Mouse (Mus musculus) embryonic facial prominence, embryonic 10.5 days (tissue): ENCODE results near the gene Gpcpd1. TPM values are rescaled to one million over a fixed set of nuclear protein-coding genes. Genes with fewer than 3 reads are reported as not detected.

Source experiments
- DNase-seq: peaks from one replicate; pipeline ENCODE4 v3.0.0-alpha.2; 2017; ENCODE audit warnings: low spot score
- H3K27ac ChIP-seq: fragments of 300-500 bp; sonication (generic); replicated peaks from 2 replicates; pipeline ENCODE4 v1.5.1; 2016; ENCODE audit warnings: mild to moderate bottlenecking
- H3K27me3 ChIP-seq: fragments of 300-500 bp; sonication (generic); replicated peaks from 2 replicates; pipeline ENCODE4 v1.6.1; 2016; ENCODE audit warnings: low read depth, mild to moderate bottlenecking; ENCODE audit not compliant: poor library complexity, severe bottlenecking
- H3K36me3 ChIP-seq: fragments of 300-500 bp; sonication (generic); replicated peaks from 2 replicates; pipeline ENCODE4 v1.6.1; 2016; ENCODE audit warnings: mild to moderate bottlenecking, moderate library complexity
- H3K4me1 ChIP-seq: fragments of 300-500 bp; sonication (generic); 2 replicates; pipeline ENCODE4 v1.6.1; 2016
- H3K4me3 ChIP-seq: fragments of 300-500 bp; sonication (generic); 2 replicates; pipeline ENCODE4 v1.5.1; 2016; ENCODE audit warnings: mild to moderate bottlenecking, moderate library complexity
- H3K9me3 ChIP-seq: fragments of 300-500 bp; sonication (generic); 2 replicates; pipeline ENCODE4 v1.6.1; 2016; ENCODE audit warnings: mild to moderate bottlenecking
- WGBS: fragments of 180-500 bp; shearing (Covaris S2); methylation state at CpG from one replicate; pipeline ENCODE4 v1.1.7; 2016; 5-methylcytosine and 5-hydroxymethylcytosine counted together
- polyA plus RNA-seq: library from polyadenylated mRNA; unstranded; fragments of >200 nt; fragmentation: Nextera tagmentation; extraction: Ambion mirVana; gene quantifications from 2 replicates; pipeline ENCODE4 v1.2.1, GENCODE M21; 2016

Gene Gpcpd1
- polyA plus RNA-seq, 1 experiment from 2014 or later, result 33.3 TPM

GRCm38 (mm10) chr2:132578711-132579110, 8.8 kb downstream of the Gpcpd1 start:
- no peak for DNase-seq
- H3K27me3 ChIP-seq, result no peaks in the 10 kb centered on the region
- peaks cover 24% of the 10 kb centered on the region for H3K4me1 ChIP-seq
- no peak overlapping the region for H3K27ac ChIP-seq
- H3K36me3 ChIP-seq, result 0 out of 2 replicates have a peak, but pooled peaks cover 4% of the 10 kb centered on the region
- peaks cover 4% of the 10 kb centered on the region; the same call in 1 of the 2 replicates for H3K9me3 ChIP-seq
- H3K4me3 ChIP-seq, result no peak overlapping the region
- WGBS, result 97% methylated on average over 3 of the region's 3 CpGs

DNA sequence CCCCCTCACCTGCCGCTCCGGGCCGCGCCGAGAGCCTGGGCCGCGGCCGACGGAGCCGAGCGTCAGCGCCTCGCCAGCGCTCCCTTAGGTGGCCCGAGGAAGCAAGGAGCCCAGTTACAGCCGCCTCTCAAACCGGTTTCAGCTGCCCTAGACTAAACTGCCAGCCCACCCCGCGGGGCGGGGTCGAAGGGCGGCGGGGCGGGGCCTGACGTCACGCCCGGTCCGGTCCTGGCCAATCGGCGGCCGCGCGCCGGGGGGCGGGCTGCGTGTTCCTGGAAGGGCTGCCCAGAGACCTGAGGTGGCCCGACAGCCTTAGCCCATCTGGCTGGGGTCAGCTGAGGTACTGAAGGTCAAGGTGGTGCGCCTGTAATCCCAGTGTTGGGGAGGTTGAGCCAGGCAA, 9.5 kb downstream of the Gpcpd1 start:
- peak; percentile 97 for DNase-seq
- 1% methylated on average over 38 of the region's 38 CpGs for WGBS

GRCm38 (mm10) chr2:132577431-132577981, 10.0 kb downstream of the Gpcpd1 start:
- H3K27me3 ChIP-seq, result no peaks in the 10 kb centered on the region
- H3K36me3 ChIP-seq, result 0 out of 2 replicates have a peak, but pooled peaks cover 4% of the 10 kb centered on the region
- peak; percentile 75 for DNase-seq
- H3K9me3 ChIP-seq, result peaks cover 4% of the 10 kb centered on the region; the same call in 1 of the 2 replicates
- peak overlapping the region; percentile 99 for H3K27ac ChIP-seq
- WGBS, result under 1% methylated on average over 41 of the region's 41 CpGs
- peaks cover 19% of the 10 kb centered on the region for H3K4me1 ChIP-seq
- H3K4me3 ChIP-seq, result peak overlapping the region; percentile 90

More for the DNA sequence above, 9.5 kb downstream of the Gpcpd1 start:
- Histone ChIP-seq H3K4me3 (peak overlapping the region; percentile 90), H3K27ac (peak overlapping the region; percentile 99), H3K9me3 (peaks cover 4% of the 10 kb centered on the region; the same call in 1 of the 2 replicates), H3K36me3 (0 out of 2 replicates have a peak, but pooled peaks cover 4% of the 10 kb centered on the region), H3K4me1 (peaks cover 22% of the 10 kb centered on the region), H3K27me3 (no peaks in the 10 kb centered on the region)

DNA sequence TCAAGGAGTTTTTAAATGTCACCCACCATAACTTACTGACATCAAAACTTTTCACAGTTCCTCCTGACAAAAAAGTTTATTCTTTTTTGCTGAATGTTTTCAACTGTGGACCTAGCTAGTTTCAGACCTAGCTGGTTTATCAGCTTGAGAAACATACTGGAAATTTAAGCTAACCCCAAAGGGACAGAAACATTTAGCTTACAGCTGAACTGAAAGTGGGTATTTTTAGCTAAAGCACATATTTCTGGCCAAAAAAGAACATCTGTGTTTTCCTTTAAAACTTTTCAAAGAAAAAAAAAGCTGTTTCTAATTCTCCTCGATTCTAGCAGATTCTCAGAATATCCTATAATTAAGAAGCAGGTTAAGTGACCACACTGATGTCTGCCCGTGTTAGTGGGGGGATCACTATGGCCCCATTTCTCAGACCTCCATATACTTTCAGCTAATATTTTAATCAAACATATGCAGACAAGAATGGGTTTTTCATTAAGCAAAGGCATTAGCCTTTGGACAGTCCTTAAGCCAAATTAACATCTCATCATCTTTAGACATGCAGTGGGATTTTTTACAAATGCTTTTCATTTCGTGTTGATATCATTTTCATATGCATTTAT, 10.9 kb downstream of the Gpcpd1 start:
- Histone ChIP-seq H3K9me3 (peaks cover 4% of the 10 kb centered on the region; the same call in 1 of the 2 replicates), H3K27me3 (no peaks in the 10 kb centered on the region), H3K4me1 (peaks cover 19% of the 10 kb centered on the region), H3K27ac (0 out of 2 replicates have a peak overlapping the region, but pooled peaks have one; percentile 99), H3K4me3 (peak overlapping the region; percentile 90), H3K36me3 (peaks cover 8% of the 10 kb centered on the region)
- 48% methylated on average over 3 of the region's 3 CpGs for WGBS
- no peak for DNase-seq

GRCm38 (mm10) chr2:132575759-132576439, 11.6 kb downstream of the Gpcpd1 start:
- H3K4me1 ChIP-seq, result peaks cover 19% of the 10 kb centered on the region
- H3K36me3 ChIP-seq, result peaks cover 15% of the 10 kb centered on the region
- H3K4me3 ChIP-seq, result peak overlapping the region; percentile 90; the same call in 1 of the 2 replicates
- no peaks in the 10 kb centered on the region for H3K27me3 ChIP-seq
- no peak for DNase-seq
- 87% methylated on average over 11 of the region's 11 CpGs for WGBS
- no peak overlapping the region for H3K27ac ChIP-seq
- H3K9me3 ChIP-seq, result peaks cover 4% of the 10 kb centered on the region; the same call in 1 of the 2 replicates

DNA sequence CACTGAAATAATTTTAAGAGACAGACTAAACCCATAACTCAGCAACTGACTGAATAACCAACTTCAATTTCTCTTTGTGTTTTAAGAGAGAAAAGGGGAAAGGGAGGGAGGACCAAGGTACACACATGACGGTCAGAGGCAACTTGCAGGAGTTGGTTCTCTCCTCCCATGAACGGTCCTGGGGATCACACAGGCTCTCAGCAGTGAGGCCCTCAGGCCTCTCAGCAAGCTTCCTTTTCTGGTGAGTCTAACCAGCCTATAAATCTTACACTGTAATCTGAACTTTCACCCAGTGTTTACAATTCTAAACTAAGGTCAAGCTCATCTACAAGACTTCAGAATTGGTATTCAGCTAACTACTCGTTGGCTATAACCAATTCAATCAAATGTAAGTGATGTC, 12.3 kb downstream of the Gpcpd1 start:
- peaks cover 4% of the 10 kb centered on the region; the same call in 1 of the 2 replicates for H3K9me3 ChIP-seq
- DNase-seq, result no peak
- no peak overlapping the region for H3K27ac ChIP-seq
- 79% methylated on average over 3 of the region's 3 CpGs for WGBS
- peaks cover 19% of the 10 kb centered on the region for H3K4me1 ChIP-seq
- H3K27me3 ChIP-seq, result no peaks in the 10 kb centered on the region
- no peak overlapping the region; the same call in 1 of the 2 replicates for H3K4me3 ChIP-seq
- peaks cover 22% of the 10 kb centered on the region for H3K36me3 ChIP-seq

- H3K4me3 ChIP-seq, result no peak overlapping the region
- no peak for DNase-seq
- H3K4me1 ChIP-seq, result peaks cover 19% of the 10 kb centered on the region
- no peaks in the 10 kb centered on the region for H3K9me3 ChIP-seq
- 91% methylated on average over 2 of the region's 2 CpGs for WGBS
- H3K27me3 ChIP-seq, result no peaks in the 10 kb centered on the region
- H3K27ac ChIP-seq, result no peak overlapping the region
- peaks cover 40% of the 10 kb centered on the region for H3K36me3 ChIP-seq
Measured at GRCm38 (mm10) chr2:132573280-132573679, 14.2 kb downstream of the Gpcpd1 start.

- Histone ChIP-seq H3K36me3 (peaks cover 46% of the 10 kb centered on the region), H3K27me3 (no peaks in the 10 kb centered on the region), H3K4me1 (peaks cover 19% of the 10 kb centered on the region), H3K4me3 (no peak overlapping the region), H3K27ac (no peak overlapping the region), H3K9me3 (no peaks in the 10 kb centered on the region)
- DNase-seq, result no peak
- 96% methylated on average over 3 of the region's 3 CpGs for WGBS
Measured at GRCm38 (mm10) chr2:132572651-132573050, 14.9 kb downstream of the Gpcpd1 start.

- Histone ChIP-seq H3K4me3 (no peak overlapping the region), H3K27ac (no peak overlapping the region), H3K9me3 (no peaks in the 10 kb centered on the region), H3K36me3 (peaks cover 59% of the 10 kb centered on the region), H3K27me3 (no peaks in the 10 kb centered on the region), H3K4me1 (peaks cover 12% of the 10 kb centered on the region)
- 91% methylated on average over 2 of the region's 2 CpGs for WGBS
- no peak for DNase-seq
Measured at GRCm38 (mm10) chr2:132571301-132571700, 16.2 kb downstream of the Gpcpd1 start.

DNA sequence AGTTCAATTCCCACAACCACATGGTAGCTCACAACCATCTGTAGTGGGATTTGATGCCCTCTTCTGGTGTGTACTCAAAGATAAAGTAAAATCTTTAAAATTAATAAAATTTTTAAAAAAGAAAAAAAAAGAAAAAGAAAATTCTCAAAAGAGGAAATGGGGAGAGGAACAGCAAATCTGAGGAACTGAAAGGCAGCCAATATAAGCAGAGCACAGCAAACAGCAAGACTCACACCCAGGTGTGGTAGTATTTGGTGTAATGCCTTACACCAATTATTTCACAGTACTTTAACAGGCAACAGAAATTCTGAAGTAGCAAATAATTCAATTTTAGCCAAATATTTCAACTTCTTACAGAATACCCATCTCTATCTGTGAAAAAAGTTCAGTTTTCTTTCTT, 16.7 kb downstream of the Gpcpd1 start:
- peaks cover 64% of the 10 kb centered on the region for H3K36me3 ChIP-seq
- no peaks in the 10 kb centered on the region for H3K9me3 ChIP-seq
- no peak for DNase-seq
- H3K27ac ChIP-seq, result no peak overlapping the region
- H3K27me3 ChIP-seq, result no peaks in the 10 kb centered on the region
- H3K4me1 ChIP-seq, result peaks cover 9% of the 10 kb centered on the region
- no peak overlapping the region for H3K4me3 ChIP-seq

GRCm38 (mm10) chr2:132569686-132570085, 17.8 kb downstream of the Gpcpd1 start:
- no peaks in the 10 kb centered on the region for H3K27me3 ChIP-seq
- H3K4me3 ChIP-seq, result no peak overlapping the region
- no peaks in the 10 kb centered on the region for H3K9me3 ChIP-seq
- peaks cover 69% of the 10 kb centered on the region for H3K36me3 ChIP-seq
- no peak for DNase-seq
- WGBS, result 90% methylated on average over 6 of the region's 6 CpGs
- H3K27ac ChIP-seq, result no peak overlapping the region
- no peaks in the 10 kb centered on the region for H3K4me1 ChIP-seq

DNA sequence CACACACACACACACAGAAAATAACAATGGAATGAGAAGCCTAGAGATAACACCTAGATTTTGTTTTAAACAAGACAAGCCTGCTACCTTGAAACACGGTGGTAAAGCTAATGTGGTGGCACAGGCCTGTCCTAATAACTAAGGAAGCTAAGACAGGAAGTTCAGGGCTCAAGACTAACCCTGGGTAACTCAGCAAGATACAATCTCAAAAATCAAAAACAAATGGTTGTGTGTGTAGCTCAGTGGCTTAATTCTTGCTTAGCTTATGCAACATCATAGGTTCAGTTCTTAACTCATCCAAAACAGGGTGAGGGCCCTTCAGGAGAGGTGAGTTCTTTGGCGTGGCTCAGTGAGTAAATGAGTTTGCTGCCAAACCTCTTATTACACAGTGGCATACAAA, 20.1 kb downstream of the Gpcpd1 start:
- no peak for DNase-seq
- H3K27ac ChIP-seq, result no peak overlapping the region
- no peak overlapping the region for H3K4me3 ChIP-seq
- no peaks in the 10 kb centered on the region for H3K27me3 ChIP-seq
- 93% methylated on average over 2 of the region's 2 CpGs for WGBS
- H3K36me3 ChIP-seq, result peaks cover 88% of the 10 kb centered on the region
- H3K9me3 ChIP-seq, result no peaks in the 10 kb centered on the region
- no peaks in the 10 kb centered on the region for H3K4me1 ChIP-seq
